Mouse (Mus musculus): ENCODE data around the gene Ralbp1. TPM values are rescaled to one million over a fixed set of nuclear protein-coding genes. Genes with fewer than 3 reads are reported as not detected.

The Ralbp1 gene
- polyA plus RNA-seq, 1 experiment: 12.8 TPM

- Histone ChIP-seq H3K27me3 (ENCODE audit: control insufficient read depth, insufficient read depth, low read length) (no peaks in the 10 kb centered on the region), H3K4me3 (ENCODE audit: control insufficient read depth, low read depth, low read length) (peak overlapping the region; percentile 58; the same call in 1 of the 2 replicates), H3K27ac (ENCODE audit: control insufficient read depth, insufficient read depth, low read depth, low read length) (no peak overlapping the region), H3K4me1 (ENCODE audit: control insufficient read depth, insufficient read depth, low read length) (peaks cover 2% of the 10 kb centered on the region; the same call in 1 of the 2 replicates), H3K36me3 (ENCODE audit: control insufficient read depth, insufficient read depth, low read length) (peaks cover 5% of the 10 kb centered on the region)
- TF ChIP-seq CTCF (IDR thresholded peaks at IDR 0.05; ENCODE audit: control insufficient read depth, insufficient read depth, insufficient replicate concordance, low read depth, low read length): no peak
- no peak for TF ChIP-seq POLR2A (IDR thresholded peaks at IDR 0.05; ENCODE audit: control insufficient read depth, low read depth, low read length)
Observed at GRCm38 (mm10) chr17:65833891-65834290, 51.7 kb downstream of the Ralbp1 start.

DNA sequence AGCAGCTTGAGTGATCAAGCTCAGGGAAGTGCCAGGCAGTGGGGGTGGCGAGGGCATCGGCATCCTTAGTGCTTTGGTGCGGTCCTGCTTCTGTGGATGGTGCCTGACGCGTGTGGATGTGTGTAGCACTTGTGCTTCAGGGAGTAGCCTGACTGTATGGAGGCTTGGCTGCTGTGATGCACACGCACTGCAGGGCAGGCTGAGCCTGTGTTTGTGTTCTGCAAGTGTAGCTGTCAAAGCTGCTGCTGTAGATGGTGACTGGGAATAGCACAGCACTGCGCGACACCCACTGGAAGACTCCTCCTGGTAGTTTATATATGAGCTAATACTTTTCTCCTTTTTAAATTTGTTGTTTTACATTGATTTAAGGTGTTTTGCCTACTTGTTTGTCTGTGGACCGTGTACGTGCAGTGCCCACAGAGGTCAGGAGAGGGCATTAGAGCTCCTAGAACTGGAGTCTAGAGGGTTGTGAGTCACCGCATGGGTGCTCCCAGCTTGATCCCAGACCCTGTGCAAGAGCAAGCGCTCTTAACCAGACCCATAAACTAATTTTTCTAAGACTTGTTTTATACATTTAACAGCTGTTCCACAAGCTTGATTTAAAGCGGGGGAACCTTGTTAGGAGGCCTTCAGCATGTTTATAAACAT is 55.3 kb downstream of the Ralbp1 start:
- no peak overlapping the region for H3K27ac ChIP-seq (ENCODE audit: control insufficient read depth, insufficient read depth, low read depth, low read length)
- H3K36me3 ChIP-seq (ENCODE audit: control insufficient read depth, insufficient read depth, low read length): peaks cover 5% of the 10 kb centered on the region
- H3K4me1 ChIP-seq (ENCODE audit: control insufficient read depth, insufficient read depth, low read length): no peaks in the 10 kb centered on the region
- H3K27me3 ChIP-seq (ENCODE audit: control insufficient read depth, insufficient read depth, low read length): no peaks in the 10 kb centered on the region
- TF ChIP-seq CTCF (IDR thresholded peaks at IDR 0.05; ENCODE audit: control insufficient read depth, insufficient read depth, insufficient replicate concordance, low read depth, low read length) (no peak), POLR2A (IDR thresholded peaks at IDR 0.05; ENCODE audit: control insufficient read depth, low read depth, low read length) (no peak)
- H3K4me3 ChIP-seq (ENCODE audit: control insufficient read depth, low read depth, low read length): no peak overlapping the region

DNA sequence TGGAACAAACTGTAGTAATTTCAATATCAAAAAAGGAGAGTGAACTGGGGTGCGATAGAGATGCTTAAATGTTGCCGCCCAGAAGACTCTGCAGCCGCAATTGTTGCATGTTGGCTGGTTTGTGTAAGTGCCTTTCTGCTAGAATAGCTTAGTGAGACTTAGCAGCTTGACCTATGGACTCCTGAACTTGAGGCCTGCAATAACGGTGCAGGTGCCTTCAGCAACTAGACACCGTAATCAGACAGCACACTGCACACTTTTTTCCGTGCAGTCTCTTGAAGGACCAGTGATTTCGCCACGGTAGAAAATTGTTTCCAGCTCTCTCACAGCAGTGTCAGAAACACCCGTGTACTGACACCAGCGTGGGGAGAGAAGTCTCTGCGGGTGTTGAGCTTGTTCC is 56.6 kb downstream of the Ralbp1 start:
- no peak overlapping the region for H3K4me3 ChIP-seq (ENCODE audit: control insufficient read depth, low read depth, low read length)
- TF ChIP-seq CTCF (IDR thresholded peaks at IDR 0.05; ENCODE audit: control insufficient read depth, insufficient read depth, insufficient replicate concordance, low read depth, low read length): no peak
- TF ChIP-seq POLR2A (IDR thresholded peaks at IDR 0.05; ENCODE audit: control insufficient read depth, low read depth, low read length): no peak
- no peak overlapping the region for H3K27ac ChIP-seq (ENCODE audit: control insufficient read depth, insufficient read depth, low read depth, low read length)
- no peaks in the 10 kb centered on the region for H3K4me1 ChIP-seq (ENCODE audit: control insufficient read depth, insufficient read depth, low read length)
- H3K27me3 ChIP-seq (ENCODE audit: control insufficient read depth, insufficient read depth, low read length): no peaks in the 10 kb centered on the region
- H3K36me3 ChIP-seq (ENCODE audit: control insufficient read depth, insufficient read depth, low read length): peaks cover 7% of the 10 kb centered on the region

- H3K27me3 ChIP-seq (ENCODE audit: control insufficient read depth, insufficient read depth, low read length): no peaks in the 10 kb centered on the region
- H3K4me3 ChIP-seq (ENCODE audit: control insufficient read depth, low read depth, low read length): no peak overlapping the region
- H3K27ac ChIP-seq (ENCODE audit: control insufficient read depth, insufficient read depth, low read depth, low read length): no peak overlapping the region
- no peaks in the 10 kb centered on the region for H3K4me1 ChIP-seq (ENCODE audit: control insufficient read depth, insufficient read depth, low read length)
- peaks cover 5% of the 10 kb centered on the region for H3K36me3 ChIP-seq (ENCODE audit: control insufficient read depth, insufficient read depth, low read length)
- TF ChIP-seq POLR2A (IDR thresholded peaks at IDR 0.05; ENCODE audit: control insufficient read depth, low read depth, low read length) (no peak), CTCF (IDR thresholded peaks at IDR 0.05; ENCODE audit: control insufficient read depth, insufficient read depth, insufficient replicate concordance, low read depth, low read length) (no peak)
Observed at GRCm38 (mm10) chr17:65827904-65828303, 57.7 kb downstream of the Ralbp1 start.

- H3K27me3 ChIP-seq (ENCODE audit: control insufficient read depth, insufficient read depth, low read length): no peaks in the 10 kb centered on the region
- no peak overlapping the region for H3K4me3 ChIP-seq (ENCODE audit: control insufficient read depth, low read depth, low read length)
- H3K27ac ChIP-seq (ENCODE audit: control insufficient read depth, insufficient read depth, low read depth, low read length): no peak overlapping the region
- TF ChIP-seq CTCF (IDR thresholded peaks at IDR 0.05; ENCODE audit: control insufficient read depth, insufficient read depth, insufficient replicate concordance, low read depth, low read length) (no peak), POLR2A (IDR thresholded peaks at IDR 0.05; ENCODE audit: control insufficient read depth, low read depth, low read length) (no peak)
- H3K4me1 ChIP-seq (ENCODE audit: control insufficient read depth, insufficient read depth, low read length): no peaks in the 10 kb centered on the region
- peaks cover 3% of the 10 kb centered on the region; the same call in 1 of the 2 replicates for H3K36me3 ChIP-seq (ENCODE audit: control insufficient read depth, insufficient read depth, low read length)
Observed at GRCm38 (mm10) chr17:65827119-65827840, 58.3 kb downstream of the Ralbp1 start.

GRCm38 (mm10) chr17:65826257-65826656 is 59.3 kb downstream of the Ralbp1 start:
- peaks cover 2% of the 10 kb centered on the region for H3K36me3 ChIP-seq (ENCODE audit: control insufficient read depth, insufficient read depth, low read length)
- TF ChIP-seq CTCF (IDR thresholded peaks at IDR 0.05; ENCODE audit: control insufficient read depth, insufficient read depth, insufficient replicate concordance, low read depth, low read length): no peak
- TF ChIP-seq POLR2A (IDR thresholded peaks at IDR 0.05; ENCODE audit: control insufficient read depth, low read depth, low read length): no peak
- H3K4me1 ChIP-seq (ENCODE audit: control insufficient read depth, insufficient read depth, low read length): no peaks in the 10 kb centered on the region
- H3K27me3 ChIP-seq (ENCODE audit: control insufficient read depth, insufficient read depth, low read length): no peaks in the 10 kb centered on the region
- H3K4me3 ChIP-seq (ENCODE audit: control insufficient read depth, low read depth, low read length): no peak overlapping the region
- no peak overlapping the region for H3K27ac ChIP-seq (ENCODE audit: control insufficient read depth, insufficient read depth, low read depth, low read length)

DNA sequence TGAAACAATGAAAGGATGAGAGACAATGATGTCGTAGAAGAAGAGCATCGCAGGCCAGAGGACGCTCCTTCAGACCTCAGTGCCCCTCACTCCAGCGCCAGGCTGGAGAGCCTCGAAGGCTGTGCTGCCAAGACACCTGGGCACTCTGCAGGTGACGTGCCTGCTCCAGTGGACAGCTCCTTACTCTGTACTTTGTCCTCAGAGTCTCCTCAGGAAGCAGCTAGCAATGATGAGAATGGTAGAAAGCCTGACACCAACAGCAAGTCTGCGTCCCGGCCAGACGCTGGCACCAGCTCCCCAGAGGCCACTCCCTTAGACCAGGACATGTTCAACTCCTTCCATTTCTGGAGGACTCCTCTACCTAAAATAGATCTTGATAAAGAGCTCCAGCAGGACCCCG is 61.4 kb downstream of the Ralbp1 start:
- Histone ChIP-seq H3K36me3 (ENCODE audit: control insufficient read depth, insufficient read depth, low read length) (peaks cover 7% of the 10 kb centered on the region), H3K27ac (ENCODE audit: control insufficient read depth, insufficient read depth, low read depth, low read length) (no peak overlapping the region), H3K27me3 (ENCODE audit: control insufficient read depth, insufficient read depth, low read length) (no peaks in the 10 kb centered on the region), H3K4me3 (ENCODE audit: control insufficient read depth, low read depth, low read length) (no peak overlapping the region), H3K4me1 (ENCODE audit: control insufficient read depth, insufficient read depth, low read length) (no peaks in the 10 kb centered on the region)
- no peak for TF ChIP-seq CTCF (IDR thresholded peaks at IDR 0.05; ENCODE audit: control insufficient read depth, insufficient read depth, insufficient replicate concordance, low read depth, low read length)
- no peak for TF ChIP-seq POLR2A (IDR thresholded peaks at IDR 0.05; ENCODE audit: control insufficient read depth, low read depth, low read length)
